Mouse (Mus musculus): ENCODE measurements at regions not wholly inside any gene's neighbourhood (a gene's known extent, or its start where the extent isn't known, plus 50 kb on each side); places are given as distances from the start of the nearest gene placed in this dataset.

DNA sequence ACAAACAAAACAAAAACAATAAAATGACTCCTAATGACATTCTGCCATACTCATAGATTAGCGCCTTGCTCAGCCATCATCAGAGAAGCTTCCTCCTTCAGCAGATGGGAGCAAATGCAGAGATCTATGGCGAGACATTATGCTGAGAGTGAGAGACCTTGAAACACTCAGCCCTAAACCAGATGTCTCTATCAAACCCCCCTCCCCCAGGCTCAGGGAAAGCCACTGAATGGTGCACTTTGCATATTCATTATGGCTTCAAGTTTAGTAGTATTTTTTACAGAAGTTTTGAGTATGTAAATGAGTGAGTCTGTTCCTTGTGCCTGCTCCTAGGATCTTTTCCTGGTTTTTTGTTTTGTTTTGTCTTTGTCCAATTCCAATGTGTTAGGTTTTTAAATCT, 73.9 kb upstream of the Dapk1 start:
- H3K9me3 ChIP-seq (ENCODE audit: low read length), result no peaks in the 10 kb centered on the region
- WGBS, result 65% methylated on average over 2 of the region's 2 CpGs
- H3K4me2 ChIP-seq (ENCODE audit: low read depth), result no peak overlapping the region
- H3K36me3 ChIP-seq (ENCODE audit: insufficient read depth), result no peaks in the 10 kb centered on the region
- H3K27me3 ChIP-seq (ENCODE audit: insufficient read depth, low read length), result no peaks in the 10 kb centered on the region
- no peak overlapping the region for H3K27ac ChIP-seq (ENCODE audit: low read depth, low read length)
- TF ChIP-seq CTCF (IDR thresholded peaks at IDR 0.05; ENCODE audit: low read depth), result no peak
- H3K4me1 ChIP-seq (ENCODE audit: insufficient read depth), result 0 out of 2 replicates have a peak, but pooled peaks cover 12% of the 10 kb centered on the region
- H3K4me3 ChIP-seq (ENCODE audit: low read depth, low read length), result no peak overlapping the region
- no peak for DNase-seq
- no peak for ATAC-seq
- no peak overlapping the region for H3K9ac ChIP-seq

DNA sequence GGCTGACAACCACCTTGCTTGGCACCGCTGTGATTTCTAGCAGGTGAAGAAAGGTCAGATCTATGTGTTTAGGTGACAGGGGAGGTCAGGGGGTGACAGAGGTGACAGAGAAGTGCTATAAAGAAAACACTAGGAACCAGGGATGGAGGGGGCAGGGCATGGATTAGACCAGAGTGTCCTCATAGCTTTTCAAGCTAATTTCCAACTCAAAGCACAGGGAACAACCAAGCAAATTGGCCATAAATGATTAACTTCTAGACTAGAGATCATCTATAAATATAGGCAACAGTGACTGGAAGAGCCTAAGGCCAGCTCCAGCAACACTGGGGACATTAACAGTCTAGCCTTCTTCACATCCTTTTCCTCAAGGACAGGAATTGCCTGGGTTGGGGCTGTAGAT, 72.9 kb upstream of the Dapk1 start:
- H3K27ac ChIP-seq (ENCODE audit: low read depth, low read length), result no peak overlapping the region; the same call in 1 of the 2 replicates
- no peak for DNase-seq
- no peaks in the 10 kb centered on the region for H3K36me3 ChIP-seq (ENCODE audit: insufficient read depth)
- TF ChIP-seq CTCF (IDR thresholded peaks at IDR 0.05; ENCODE audit: low read depth), result no peak
- H3K4me1 ChIP-seq (ENCODE audit: insufficient read depth), result 0 out of 2 replicates have a peak, but pooled peaks cover 6% of the 10 kb centered on the region
- H3K9me3 ChIP-seq (ENCODE audit: low read length), result no peaks in the 10 kb centered on the region
- 85% methylated on average over 1 of the region's 1 CpGs for WGBS
- H3K4me2 ChIP-seq (ENCODE audit: low read depth), result no peak overlapping the region
- H3K9ac ChIP-seq, result no peak overlapping the region
- H3K4me3 ChIP-seq (ENCODE audit: low read depth, low read length), result no peak overlapping the region
- H3K27me3 ChIP-seq (ENCODE audit: insufficient read depth, low read length), result no peaks in the 10 kb centered on the region
- ATAC-seq, result no peak

DNA sequence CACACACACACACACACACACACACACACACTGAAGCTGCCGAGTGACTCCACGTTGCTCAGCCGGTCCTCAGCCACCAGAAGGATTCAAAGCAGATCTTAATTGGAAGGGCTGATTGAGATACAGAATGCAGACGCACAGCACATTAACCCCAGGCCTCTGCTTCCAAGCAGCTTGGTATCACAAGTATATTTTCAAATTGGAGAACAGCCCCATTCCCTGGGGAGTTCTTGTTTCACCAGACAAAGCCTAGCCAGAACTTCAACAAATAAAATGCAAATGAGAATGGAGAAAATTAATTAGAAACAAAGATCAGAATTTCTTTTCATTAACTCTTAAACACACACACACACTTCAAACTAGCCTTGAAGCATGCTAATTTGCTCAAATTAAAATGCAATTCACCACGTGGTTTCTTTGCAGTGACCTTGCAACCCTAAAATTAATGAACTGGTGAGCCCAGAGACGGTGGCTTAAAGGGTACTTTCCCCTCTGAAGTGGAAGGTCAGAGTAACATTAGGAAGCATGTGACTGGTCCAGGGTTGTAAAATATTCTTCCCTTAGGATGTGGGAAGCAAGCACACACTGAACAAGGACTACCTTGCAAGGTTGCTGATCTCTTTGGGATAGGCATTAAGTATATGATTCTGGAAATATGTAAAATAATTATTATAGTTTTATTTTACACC, 72.2 kb upstream of the Dapk1 start:
- peak; percentile 82 for ATAC-seq
- TF ChIP-seq CTCF (IDR thresholded peaks at IDR 0.05; ENCODE audit: low read depth), result no peak
- Histone ChIP-seq H3K4me2 (ENCODE audit: low read depth) (no peak overlapping the region), H3K27ac (ENCODE audit: low read depth, low read length) (no peak overlapping the region), H3K4me3 (ENCODE audit: low read depth, low read length) (no peak overlapping the region), H3K36me3 (ENCODE audit: insufficient read depth) (no peaks in the 10 kb centered on the region), H3K9ac (no peak overlapping the region), H3K4me1 (ENCODE audit: insufficient read depth) (0 out of 2 replicates have a peak, but pooled peaks cover 8% of the 10 kb centered on the region), H3K27me3 (ENCODE audit: insufficient read depth, low read length) (no peaks in the 10 kb centered on the region), H3K9me3 (ENCODE audit: low read length) (no peaks in the 10 kb centered on the region)
- DNase-seq, result peak; percentile 59
- WGBS, result 10% methylated on average over 6 of the region's 6 CpGs

DNA sequence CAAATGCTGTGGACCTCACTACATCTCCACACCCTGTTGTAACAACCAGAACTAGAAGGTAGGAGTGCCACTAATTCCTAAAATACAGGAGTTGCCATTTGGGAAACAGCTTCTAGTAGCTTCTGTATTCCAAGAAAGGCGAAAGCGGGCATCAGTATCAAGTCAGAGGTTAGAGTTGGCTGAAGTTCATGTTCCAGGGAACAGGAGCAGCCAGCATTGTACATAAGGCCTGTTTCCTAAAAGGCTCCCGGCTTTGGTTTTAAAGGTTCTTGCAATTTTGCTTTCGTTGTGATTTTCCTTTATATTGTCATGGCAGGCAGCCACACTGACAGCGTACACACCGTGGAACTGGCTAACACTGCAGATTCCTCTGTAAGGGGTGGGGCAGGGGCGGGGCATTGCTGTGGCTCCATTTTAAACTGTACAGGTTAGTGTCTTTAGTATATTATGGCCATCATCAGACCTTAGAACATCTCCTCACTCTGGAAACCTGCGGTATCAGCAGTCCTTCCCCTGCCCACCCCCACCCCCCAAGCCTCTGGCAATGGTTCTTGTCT, 67.8 kb upstream of the Dapk1 start:
- no peak overlapping the region for H3K4me3 ChIP-seq (ENCODE audit: low read depth, low read length)
- WGBS, result 54% methylated on average over 8 of the region's 8 CpGs
- H3K27ac ChIP-seq (ENCODE audit: low read depth, low read length), result no peak overlapping the region
- DNase-seq (no peak), ATAC-seq (no peak)
- H3K9me3 ChIP-seq (ENCODE audit: low read length), result no peaks in the 10 kb centered on the region
- no peak overlapping the region for H3K9ac ChIP-seq
- no peak overlapping the region for H3K4me2 ChIP-seq (ENCODE audit: low read depth)
- no peaks in the 10 kb centered on the region for H3K27me3 ChIP-seq (ENCODE audit: insufficient read depth, low read length)
- H3K4me1 ChIP-seq (ENCODE audit: insufficient read depth), result 0 out of 2 replicates have a peak, but pooled peaks cover 4% of the 10 kb centered on the region
- TF ChIP-seq CTCF (IDR thresholded peaks at IDR 0.05; ENCODE audit: low read depth), result no peak
- H3K36me3 ChIP-seq (ENCODE audit: insufficient read depth), result no peaks in the 10 kb centered on the region

DNA sequence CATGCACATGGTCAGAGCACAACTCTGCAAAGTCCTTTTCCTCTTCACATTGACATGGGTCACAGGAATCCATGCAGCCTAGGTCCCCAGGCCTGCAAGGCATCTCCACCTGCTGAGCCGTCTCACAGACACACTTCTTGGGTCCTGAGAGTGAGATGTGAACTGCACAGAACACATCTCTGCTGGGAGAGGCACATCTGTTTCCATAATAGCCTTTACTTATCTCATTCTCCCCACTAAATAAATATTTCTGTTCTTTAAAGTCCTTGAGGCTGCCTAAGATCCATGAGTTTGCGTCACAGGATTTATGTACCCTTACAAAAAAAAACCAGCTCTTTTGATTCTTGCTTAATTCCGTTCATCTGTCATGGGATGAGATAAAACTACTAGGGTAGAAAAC, 67.2 kb upstream of the Dapk1 start:
- H3K9ac ChIP-seq, result no peak overlapping the region
- 0 out of 2 replicates have a peak, but pooled peaks cover 3% of the 10 kb centered on the region for H3K4me1 ChIP-seq (ENCODE audit: insufficient read depth)
- H3K27ac ChIP-seq (ENCODE audit: low read depth, low read length), result no peak overlapping the region
- DNase-seq (no peak), ATAC-seq (no peak)
- 39% methylated on average over 3 of the region's 3 CpGs for WGBS
- H3K9me3 ChIP-seq (ENCODE audit: low read length), result no peaks in the 10 kb centered on the region
- no peaks in the 10 kb centered on the region for H3K27me3 ChIP-seq (ENCODE audit: insufficient read depth, low read length)
- TF ChIP-seq CTCF (IDR thresholded peaks at IDR 0.05; ENCODE audit: low read depth), result no peak
- H3K4me3 ChIP-seq (ENCODE audit: low read depth, low read length), result no peak overlapping the region
- no peaks in the 10 kb centered on the region for H3K36me3 ChIP-seq (ENCODE audit: insufficient read depth)
- no peak overlapping the region for H3K4me2 ChIP-seq (ENCODE audit: low read depth)

DNA sequence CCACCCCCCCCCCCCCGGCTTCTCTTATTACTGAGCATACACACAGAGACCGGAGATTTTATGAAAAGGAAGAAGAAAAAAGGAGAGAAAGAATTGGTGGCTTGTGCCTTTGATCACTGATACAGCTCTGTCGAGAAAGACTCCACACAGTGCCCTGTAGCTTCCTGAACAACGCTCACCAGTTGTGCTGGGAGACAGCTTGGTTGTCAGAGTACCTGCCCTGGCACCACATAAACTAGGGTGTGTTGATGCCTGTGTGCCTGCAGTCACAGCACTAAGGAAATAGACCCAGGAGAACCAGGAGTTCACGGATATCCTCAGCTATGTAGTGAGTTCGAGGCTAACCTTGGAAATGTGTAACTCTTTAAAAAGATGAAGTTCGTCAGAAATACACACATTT, 66.7 kb upstream of the Dapk1 start:
- Histone ChIP-seq H3K4me1 (ENCODE audit: insufficient read depth) (0 out of 2 replicates have a peak, but pooled peaks cover 3% of the 10 kb centered on the region), H3K9me3 (ENCODE audit: low read length) (no peaks in the 10 kb centered on the region), H3K36me3 (ENCODE audit: insufficient read depth) (no peaks in the 10 kb centered on the region), H3K9ac (no peak overlapping the region), H3K4me2 (ENCODE audit: low read depth) (no peak overlapping the region), H3K4me3 (ENCODE audit: low read depth, low read length) (no peak overlapping the region), H3K27me3 (ENCODE audit: insufficient read depth, low read length) (no peaks in the 10 kb centered on the region), H3K27ac (ENCODE audit: low read depth, low read length) (no peak overlapping the region)
- no peak for DNase-seq
- TF ChIP-seq CTCF (IDR thresholded peaks at IDR 0.05; ENCODE audit: low read depth), result no peak
- ATAC-seq, result no peak
- WGBS, result 53% methylated on average over 7 of the region's 7 CpGs

DNA sequence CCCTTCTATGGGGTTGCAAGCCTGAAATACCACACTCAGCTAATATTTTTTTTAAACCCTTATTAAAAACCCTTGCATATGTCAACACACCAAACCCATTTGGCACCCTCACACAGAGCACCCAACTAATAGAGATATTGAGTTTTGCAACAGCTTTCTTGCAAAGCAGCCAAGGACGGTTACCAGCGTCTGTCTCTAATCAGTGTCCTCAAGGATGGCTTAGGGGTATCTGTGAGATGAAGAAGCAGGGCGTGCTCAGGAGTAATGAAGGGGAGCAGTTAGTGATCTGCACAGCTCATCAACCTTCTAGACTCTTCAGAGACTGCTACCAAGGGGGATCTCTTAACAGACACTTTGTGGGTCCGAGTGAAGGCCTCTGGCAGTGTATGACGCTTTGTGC, 65.0 kb upstream of the Dapk1 start:
- Histone ChIP-seq H3K9me3 (ENCODE audit: low read length) (no peaks in the 10 kb centered on the region), H3K9ac (no peak overlapping the region), H3K4me3 (ENCODE audit: low read depth, low read length) (no peak overlapping the region), H3K4me1 (ENCODE audit: insufficient read depth) (0 out of 2 replicates have a peak, but pooled peaks cover 3% of the 10 kb centered on the region), H3K27ac (ENCODE audit: low read depth, low read length) (no peak overlapping the region), H3K4me2 (ENCODE audit: low read depth) (no peak overlapping the region), H3K27me3 (ENCODE audit: insufficient read depth, low read length) (no peaks in the 10 kb centered on the region), H3K36me3 (ENCODE audit: insufficient read depth) (no peaks in the 10 kb centered on the region)
- ATAC-seq (no peak), DNase-seq (no peak)
- 87% methylated on average over 5 of the region's 5 CpGs for WGBS
- TF ChIP-seq CTCF (IDR thresholded peaks at IDR 0.05; ENCODE audit: low read depth), result no peak

Data from forebrain, postnatal 0 days (tissue).